Mouse (Mus musculus): ENCODE data around the gene Vps45.

- TF ChIP-seq CTCF (IDR thresholded peaks at IDR 0.05; ENCODE audit: low read depth, low read length) (no peak), POLR2A (IDR thresholded peaks at IDR 0.05; ENCODE audit: extremely low read depth, insufficient read depth, low read length) (no peak)
These were observed 70.1 kb downstream of the Vps45 start for GRCm38 (mm10) chr3:95988138-95988537.
